Mouse (Mus musculus): ENCODE data around the gene Ube4b.
"Not testable (repeated sequence)": the region's sequence is repeated elsewhere in the genome, so short reads cannot be mapped to it uniquely, and the experiment has no call there.

- TF ChIP-seq CTCF (IDR thresholded peaks at IDR 0.05; ENCODE audit: control insufficient read depth, insufficient read depth, low read length), result 0 out of 2 replicates have a peak, but pooled peaks have one; percentile 6
- TF ChIP-seq POLR2A (IDR thresholded peaks at IDR 0.05; ENCODE audit: borderline replicate concordance, control insufficient read depth, low read depth, low read length), result not testable (repeated sequence)
These were observed 33.9 kb upstream of the Ube4b start for GRCm38 (mm10) chr4:149460475-149460874.
